Mouse (Mus musculus): ENCODE data around the gene Afm. TPM values are rescaled to one million over a fixed set of nuclear protein-coding genes. Genes with fewer than 3 reads are reported as not detected.

Afm gene
- polyA plus RNA-seq, 1 experiment from 2014 or later, result not detected

GRCm38 (mm10) chr5:90488323-90488722 lies 30.4 kb upstream of the Afm start:
- no peak for ATAC-seq (replicated peaks; ENCODE audit: insufficient number of reproducible peaks, low FRiP score, low TSS enrichment)
- H3K27ac ChIP-seq (ENCODE audit: low read depth, low read length), result no peak overlapping the region
- no peaks in the 10 kb centered on the region for H3K9me3 ChIP-seq (replicated peaks; ENCODE audit: control insufficient read depth, low read length)
- H3K36me3 ChIP-seq (ENCODE audit: control insufficient read depth, insufficient read depth, low read length), result no peaks in the 10 kb centered on the region
- H3K4me1 ChIP-seq (ENCODE audit: control insufficient read depth, insufficient read depth, low read length), result no peaks in the 10 kb centered on the region
- no peak overlapping the region for H3K4me2 ChIP-seq
- H3K4me3 ChIP-seq (ENCODE audit: low read depth, low read length), result no peak overlapping the region
- H3K9ac ChIP-seq (ENCODE audit: low read depth, low read length), result no peak overlapping the region
- 83% methylated on average over 7 of the region's 7 CpGs for WGBS (ENCODE audit: insufficient replicate concordance)
- no peaks in the 10 kb centered on the region for H3K27me3 ChIP-seq (ENCODE audit: control insufficient read depth, insufficient read depth, low read length)

- Histone ChIP-seq H3K9ac (ENCODE audit: low read depth, low read length) (no peak within 1 kb of the TSS), H3K4me3 (ENCODE audit: low read depth, low read length) (no peak within 1 kb of the TSS), H3K9me3 (replicated peaks; ENCODE audit: control insufficient read depth, low read length) (no peaks in the 10 kb centered on the region), H3K27ac (ENCODE audit: low read depth, low read length) (no peak within 1 kb of the TSS), H3K36me3 (ENCODE audit: control insufficient read depth, insufficient read depth, low read length) (no peaks in the 10 kb centered on the region), H3K4me2 (no peak within 1 kb of the TSS), H3K27me3 (ENCODE audit: control insufficient read depth, insufficient read depth, low read length) (no peaks in the 10 kb centered on the region), H3K4me1 (ENCODE audit: control insufficient read depth, insufficient read depth, low read length) (no peaks in the 10 kb centered on the region)
- no peak for ATAC-seq (replicated peaks; ENCODE audit: insufficient number of reproducible peaks, low FRiP score, low TSS enrichment)
- 84% methylated on average over 7 of the region's 7 CpGs for WGBS (ENCODE audit: insufficient replicate concordance)
Measured at GRCm38 (mm10) chr5:90490518-90490917, 28.2 kb upstream of the Afm start, which contains the start of gene Afp. Gene Afp, plus strand, starts transcription at chr5:90490737.

DNA sequence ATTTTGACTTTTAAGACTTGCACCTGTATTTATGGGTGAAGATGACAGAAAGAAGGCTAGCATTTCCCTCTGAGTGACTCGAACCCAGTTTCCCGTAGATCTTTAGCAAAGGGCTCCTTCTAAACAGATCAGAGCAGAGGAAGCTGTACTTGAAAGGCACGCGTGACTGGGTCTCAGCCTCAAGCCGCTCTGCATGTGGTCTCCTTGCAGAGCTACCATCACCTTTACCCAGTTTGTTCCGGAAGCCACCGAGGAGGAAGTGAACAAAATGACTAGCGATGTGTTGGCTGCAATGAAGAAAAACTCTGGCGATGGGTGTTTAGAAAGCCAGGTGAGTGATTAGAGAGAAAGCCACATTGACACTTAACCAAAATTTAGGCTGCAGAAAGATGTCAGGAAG lies 26.3 kb upstream of the Afm start:
- H3K9me3 ChIP-seq (replicated peaks; ENCODE audit: control insufficient read depth, low read length), result no peaks in the 10 kb centered on the region
- peak overlapping the region; percentile 31; the same call in 1 of the 2 replicates for H3K4me2 ChIP-seq
- no peak overlapping the region for H3K4me3 ChIP-seq (ENCODE audit: low read depth, low read length)
- WGBS (ENCODE audit: insufficient replicate concordance), result 73% methylated on average over 9 of the region's 9 CpGs
- H3K4me1 ChIP-seq (ENCODE audit: control insufficient read depth, insufficient read depth, low read length), result no peaks in the 10 kb centered on the region
- H3K9ac ChIP-seq (ENCODE audit: low read depth, low read length), result no peak overlapping the region
- H3K36me3 ChIP-seq (ENCODE audit: control insufficient read depth, insufficient read depth, low read length), result no peaks in the 10 kb centered on the region
- ATAC-seq (replicated peaks; ENCODE audit: insufficient number of reproducible peaks, low FRiP score, low TSS enrichment), result no peak
- H3K27me3 ChIP-seq (ENCODE audit: control insufficient read depth, insufficient read depth, low read length), result no peaks in the 10 kb centered on the region
- H3K27ac ChIP-seq (ENCODE audit: low read depth, low read length), result no peak overlapping the region

DNA sequence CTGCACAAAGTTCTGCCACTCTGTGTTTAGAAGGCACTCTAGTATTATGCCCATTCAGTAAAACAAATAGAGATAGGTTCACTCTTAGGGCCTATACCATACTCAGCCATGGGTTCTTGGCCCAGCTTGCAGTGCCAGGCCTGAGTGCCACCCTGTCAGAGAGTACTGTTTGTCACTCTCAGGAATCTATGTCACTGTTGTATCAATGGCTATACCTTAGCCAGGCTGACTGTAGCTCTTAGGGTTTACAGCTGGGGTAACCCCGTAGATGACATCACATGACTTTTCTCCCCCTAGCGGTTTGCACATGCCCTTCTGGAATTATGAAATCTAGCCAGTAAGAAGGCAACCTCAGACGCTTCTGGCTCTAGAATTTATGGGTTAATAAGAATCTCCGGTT lies 24.4 kb upstream of the Afm start:
- ATAC-seq (replicated peaks; ENCODE audit: insufficient number of reproducible peaks, low FRiP score, low TSS enrichment), result no peak
- Histone ChIP-seq H3K4me1 (ENCODE audit: control insufficient read depth, insufficient read depth, low read length) (no peaks in the 10 kb centered on the region), H3K36me3 (ENCODE audit: control insufficient read depth, insufficient read depth, low read length) (no peaks in the 10 kb centered on the region), H3K27me3 (ENCODE audit: control insufficient read depth, insufficient read depth, low read length) (no peaks in the 10 kb centered on the region), H3K27ac (ENCODE audit: low read depth, low read length) (no peak overlapping the region), H3K9me3 (replicated peaks; ENCODE audit: control insufficient read depth, low read length) (no peaks in the 10 kb centered on the region), H3K4me3 (ENCODE audit: low read depth, low read length) (no peak overlapping the region), H3K4me2 (no peak overlapping the region), H3K9ac (ENCODE audit: low read depth, low read length) (no peak overlapping the region)
- WGBS (ENCODE audit: insufficient replicate concordance), result 91% methylated on average over 4 of the region's 4 CpGs

DNA sequence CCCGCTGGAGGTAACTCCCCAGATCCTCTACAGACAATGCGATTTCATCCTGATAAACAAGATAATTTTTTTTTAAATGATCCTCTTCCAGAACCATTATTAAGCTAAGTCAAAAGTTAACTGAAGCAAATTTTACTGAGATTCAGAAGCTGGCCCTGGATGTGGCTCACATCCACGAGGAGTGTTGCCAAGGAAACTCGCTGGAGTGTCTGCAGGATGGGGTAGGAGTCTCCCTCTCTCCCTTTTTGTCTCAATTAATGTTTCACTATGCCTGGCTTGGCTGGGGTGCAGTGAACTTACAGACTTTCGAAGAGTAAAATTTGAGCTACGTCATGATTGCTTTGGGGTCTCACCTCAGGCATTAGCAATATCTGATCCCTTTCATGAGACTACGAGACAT lies 19.2 kb upstream of the Afm start:
- WGBS (ENCODE audit: insufficient replicate concordance), result 80% methylated on average over 7 of the region's 7 CpGs
- no peak overlapping the region for H3K4me2 ChIP-seq
- H3K9ac ChIP-seq (ENCODE audit: low read depth, low read length), result no peak overlapping the region
- no peaks in the 10 kb centered on the region for H3K27me3 ChIP-seq (ENCODE audit: control insufficient read depth, insufficient read depth, low read length)
- no peaks in the 10 kb centered on the region for H3K9me3 ChIP-seq (replicated peaks; ENCODE audit: control insufficient read depth, low read length)
- H3K4me3 ChIP-seq (ENCODE audit: low read depth, low read length), result no peak overlapping the region
- no peaks in the 10 kb centered on the region for H3K36me3 ChIP-seq (ENCODE audit: control insufficient read depth, insufficient read depth, low read length)
- H3K27ac ChIP-seq (ENCODE audit: low read depth, low read length), result no peak overlapping the region
- H3K4me1 ChIP-seq (ENCODE audit: control insufficient read depth, insufficient read depth, low read length), result no peaks in the 10 kb centered on the region
- no peak for ATAC-seq (replicated peaks; ENCODE audit: insufficient number of reproducible peaks, low FRiP score, low TSS enrichment)

DNA sequence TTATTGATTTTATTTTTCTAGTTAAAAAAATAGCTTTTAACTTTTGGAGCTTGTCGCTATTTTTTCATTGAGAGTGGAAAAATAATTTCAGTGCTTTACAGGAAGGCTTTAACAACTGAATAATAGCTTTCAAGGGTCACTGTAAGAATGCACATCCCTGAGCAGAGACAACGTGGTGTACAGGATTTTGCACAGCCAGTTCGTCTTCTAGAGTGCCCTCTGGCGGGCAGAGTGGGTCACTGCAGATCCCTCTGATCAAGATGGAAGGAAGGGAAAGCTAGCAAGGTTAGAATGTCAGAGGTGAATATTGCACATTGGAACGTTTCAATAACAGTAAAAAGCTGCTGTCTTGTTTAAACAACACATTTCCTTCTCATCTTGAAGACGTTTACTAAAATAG lies 18.0 kb upstream of the Afm start:
- H3K27ac ChIP-seq (ENCODE audit: low read depth, low read length), result no peak overlapping the region
- H3K9ac ChIP-seq (ENCODE audit: low read depth, low read length), result no peak overlapping the region
- ATAC-seq (replicated peaks; ENCODE audit: insufficient number of reproducible peaks, low FRiP score, low TSS enrichment), result no peak
- no peaks in the 10 kb centered on the region for H3K9me3 ChIP-seq (replicated peaks; ENCODE audit: control insufficient read depth, low read length)
- no peaks in the 10 kb centered on the region for H3K4me1 ChIP-seq (ENCODE audit: control insufficient read depth, insufficient read depth, low read length)
- no peaks in the 10 kb centered on the region for H3K27me3 ChIP-seq (ENCODE audit: control insufficient read depth, insufficient read depth, low read length)
- no peak overlapping the region for H3K4me3 ChIP-seq (ENCODE audit: low read depth, low read length)
- no peak overlapping the region for H3K4me2 ChIP-seq
- H3K36me3 ChIP-seq (ENCODE audit: control insufficient read depth, insufficient read depth, low read length), result no peaks in the 10 kb centered on the region
- 3% methylated on average over 6 of the region's 6 CpGs for WGBS (ENCODE audit: insufficient replicate concordance)

DNA sequence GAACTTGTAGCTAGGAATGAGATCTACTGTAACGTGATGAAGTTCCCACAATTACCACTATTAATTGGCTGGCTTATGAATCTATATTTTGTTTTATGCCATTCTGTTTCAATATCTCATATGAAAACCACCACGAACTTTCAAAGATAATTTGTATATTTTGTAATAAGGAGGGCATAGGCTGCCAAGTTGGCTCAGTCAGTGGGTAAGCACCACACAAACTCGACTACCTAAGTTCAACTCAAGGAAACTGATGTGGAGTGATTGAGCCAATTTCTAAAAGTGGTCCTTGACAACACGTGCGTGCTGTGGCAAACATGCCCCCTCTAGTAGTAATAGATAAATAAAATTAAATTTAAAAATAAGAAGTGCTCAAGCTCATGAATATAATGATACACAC lies 17.0 kb upstream of the Afm start:
- H3K9me3 ChIP-seq (replicated peaks; ENCODE audit: control insufficient read depth, low read length), result no peaks in the 10 kb centered on the region
- H3K9ac ChIP-seq (ENCODE audit: low read depth, low read length), result no peak overlapping the region
- no peak overlapping the region for H3K4me2 ChIP-seq
- H3K4me3 ChIP-seq (ENCODE audit: low read depth, low read length), result no peak overlapping the region
- WGBS (ENCODE audit: insufficient replicate concordance), result 78% methylated on average over 5 of the region's 5 CpGs
- H3K27me3 ChIP-seq (ENCODE audit: control insufficient read depth, insufficient read depth, low read length), result no peaks in the 10 kb centered on the region
- ATAC-seq (replicated peaks; ENCODE audit: insufficient number of reproducible peaks, low FRiP score, low TSS enrichment), result no peak
- no peaks in the 10 kb centered on the region for H3K36me3 ChIP-seq (ENCODE audit: control insufficient read depth, insufficient read depth, low read length)
- no peak overlapping the region for H3K27ac ChIP-seq (ENCODE audit: low read depth, low read length)
- no peaks in the 10 kb centered on the region for H3K4me1 ChIP-seq (ENCODE audit: control insufficient read depth, insufficient read depth, low read length)

- Histone ChIP-seq H3K36me3 (ENCODE audit: control insufficient read depth, insufficient read depth, low read length) (no peaks in the 10 kb centered on the region), H3K4me1 (ENCODE audit: control insufficient read depth, insufficient read depth, low read length) (no peaks in the 10 kb centered on the region), H3K27me3 (ENCODE audit: control insufficient read depth, insufficient read depth, low read length) (no peaks in the 10 kb centered on the region), H3K9me3 (replicated peaks; ENCODE audit: control insufficient read depth, low read length) (no peaks in the 10 kb centered on the region), H3K9ac (ENCODE audit: low read depth, low read length) (no peak overlapping the region), H3K4me2 (no peak overlapping the region), H3K27ac (ENCODE audit: low read depth, low read length) (no peak overlapping the region), H3K4me3 (ENCODE audit: low read depth, low read length) (no peak overlapping the region)
- ATAC-seq (replicated peaks; ENCODE audit: insufficient number of reproducible peaks, low FRiP score, low TSS enrichment), result no peak
- 68% methylated on average over 11 of the region's 11 CpGs for WGBS (ENCODE audit: insufficient replicate concordance)
Measured at GRCm38 (mm10) chr5:90504742-90505141, 14.0 kb upstream of the Afm start.

GRCm38 (mm10) chr5:90506507-90506906 lies 12.2 kb upstream of the Afm start:
- no peak for ATAC-seq (replicated peaks; ENCODE audit: insufficient number of reproducible peaks, low FRiP score, low TSS enrichment)
- H3K4me3 ChIP-seq (ENCODE audit: low read depth, low read length), result no peak overlapping the region
- no peaks in the 10 kb centered on the region for H3K9me3 ChIP-seq (replicated peaks; ENCODE audit: control insufficient read depth, low read length)
- H3K4me2 ChIP-seq, result no peak overlapping the region
- no peaks in the 10 kb centered on the region for H3K36me3 ChIP-seq (ENCODE audit: control insufficient read depth, insufficient read depth, low read length)
- no peaks in the 10 kb centered on the region for H3K4me1 ChIP-seq (ENCODE audit: control insufficient read depth, insufficient read depth, low read length)
- H3K27ac ChIP-seq (ENCODE audit: low read depth, low read length), result no peak overlapping the region
- no peak overlapping the region for H3K9ac ChIP-seq (ENCODE audit: low read depth, low read length)
- 66% methylated on average over 2 of the region's 2 CpGs for WGBS (ENCODE audit: insufficient replicate concordance)
- no peaks in the 10 kb centered on the region for H3K27me3 ChIP-seq (ENCODE audit: control insufficient read depth, insufficient read depth, low read length)

Data from heart, embryonic 11.5 days (tissue).